Mouse (Mus musculus) hindbrain, embryonic 11.5 days (tissue): ENCODE results near the gene Rfx7. TPM values are rescaled to one million over a fixed set of nuclear protein-coding genes. Genes with fewer than 3 reads are reported as not detected.

Source experiments
- ATAC-seq: fragments of 200-750 bp; cut with Nextera tagmentation; 2 replicates; pipeline ENCODE4 v1.8.0; 2017; ENCODE audit warnings: mild to moderate bottlenecking, moderate TSS enrichment, moderate library complexity; ENCODE audit not compliant: low FRiP score
- DNase-seq: peaks from one replicate; pipeline ENCODE4 v3.0.0-alpha.2; 2015; ENCODE audit warnings: low spot score
- H3K27ac ChIP-seq: fragments of 300-500 bp; sonication (generic); 2 replicates; pipeline ENCODE4 v1.5.1; 2014; ENCODE audit warnings: mild to moderate bottlenecking, low read depth, low read length
- H3K27me3 ChIP-seq: fragments of 300-500 bp; sonication (generic); 2 replicates; pipeline ENCODE4 v1.6.1; 2014; ENCODE audit warnings: mild to moderate bottlenecking, low read length, moderate library complexity, mixed read lengths; ENCODE audit not compliant: control insufficient read depth, insufficient read depth
- H3K36me3 ChIP-seq: fragments of 300-500 bp; sonication (generic); 2 replicates; pipeline ENCODE4 v1.6.1; 2014; ENCODE audit warnings: mild to moderate bottlenecking, low read length, moderate library complexity, mixed read lengths; ENCODE audit not compliant: control insufficient read depth, insufficient read depth
- H3K4me1 ChIP-seq: fragments of 300-500 bp; sonication (generic); replicated peaks from 2 replicates; pipeline ENCODE4 v1.6.1; 2014; ENCODE audit warnings: low read length, mixed read lengths; ENCODE audit not compliant: control insufficient read depth, insufficient read depth
- H3K4me2 ChIP-seq: fragments of 300-500 bp; sonication (generic); replicated peaks from 2 replicates; pipeline ENCODE4 v1.6.1; 2014; ENCODE audit warnings: mild to moderate bottlenecking, low read depth, low read length
- H3K4me3 ChIP-seq: fragments of 300-500 bp; sonication (generic); 2 replicates; pipeline ENCODE4 v1.5.1; 2014; ENCODE audit warnings: low read depth, low read length
- H3K9ac ChIP-seq: fragments of 300-500 bp; sonication (generic); 2 replicates; pipeline ENCODE4 v1.6.1; 2014; ENCODE audit warnings: low read depth, low read length
- H3K9me3 ChIP-seq: fragments of 300-500 bp; sonication (generic); 2 replicates; pipeline ENCODE4 v1.6.1; 2016; ENCODE audit warnings: low read length; ENCODE audit not compliant: control insufficient read depth
- WGBS: fragments of 180-500 bp; shearing (Covaris S2); extraction: QIAGEN DNeasy Blood & Tissue Kit; methylation state at CpG from one replicate; pipeline ENCODE4 v1.1.7; 2014; 5-methylcytosine and 5-hydroxymethylcytosine counted together
- polyA plus RNA-seq: library from polyadenylated mRNA; unstranded; fragments of >200 nt; fragmentation: Nextera tagmentation; extraction: Ambion mirVana; gene quantifications from 2 replicates; pipeline ENCODE4 v1.2.1, GENCODE M21; 2014

The Rfx7 gene
- polyA plus RNA-seq, result 23.1 and 26.4 TPM in 2 replicates

DNA sequence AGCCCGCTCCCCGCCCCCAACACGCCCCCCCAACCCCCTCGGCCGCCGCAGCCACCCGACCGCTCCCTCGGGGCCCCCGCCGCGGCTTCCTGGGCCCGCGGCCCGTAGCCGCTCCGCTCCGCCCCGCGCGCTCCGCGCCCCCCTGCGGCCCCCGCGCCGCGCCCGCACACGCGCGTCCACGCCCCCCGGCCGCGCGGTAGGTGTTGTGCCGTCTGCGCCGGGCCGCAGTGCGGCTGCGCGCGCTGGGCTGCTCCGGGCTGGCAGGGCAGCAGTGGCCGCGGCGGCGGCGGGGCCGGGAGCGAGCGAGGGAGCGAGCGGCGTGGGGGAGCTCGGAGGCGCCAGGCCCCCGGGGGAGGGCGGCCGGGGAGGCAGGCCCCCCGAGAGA is at the start of gene Rfx7:
Gene Rfx7 (plus strand): TSS at position 245 of the 385 bp plus-strand sequence.
- H3K9ac ChIP-seq, result peak within 1 kb of the TSS; percentile 93
- WGBS, result 0% methylated on average over 14 of the region's 63 CpGs

DNA sequence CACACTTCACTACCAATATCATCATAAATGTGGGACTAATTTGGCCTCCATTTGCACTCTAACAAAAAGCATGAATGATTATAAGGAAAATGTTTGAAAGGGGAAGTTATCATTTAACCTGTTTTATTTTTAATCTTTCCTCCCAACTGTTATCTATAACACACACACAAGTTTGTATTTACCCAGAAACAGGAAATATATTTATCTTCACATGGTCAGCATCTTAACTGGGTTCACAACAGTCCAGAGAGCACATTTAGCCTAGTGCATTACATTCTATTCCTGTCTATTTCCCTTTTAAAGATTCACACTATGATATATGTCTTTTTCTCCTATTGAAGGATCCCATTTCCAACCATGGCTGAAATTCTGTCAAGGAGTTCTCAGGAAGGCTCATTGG is 43.5 kb upstream of the Rfx7 start:
- no peaks in the 10 kb centered on the region; the same call in 1 of the 2 replicates for H3K4me1 ChIP-seq
- no peak overlapping the region for H3K4me2 ChIP-seq
- H3K9me3 ChIP-seq, result no peaks in the 10 kb centered on the region
- H3K9ac ChIP-seq, result no peak overlapping the region
- H3K4me3 ChIP-seq, result no peak overlapping the region
- DNase-seq (no peak), ATAC-seq (no peak)
- H3K27me3 ChIP-seq, result no peaks in the 10 kb centered on the region
- H3K36me3 ChIP-seq, result no peaks in the 10 kb centered on the region
- no peak overlapping the region for H3K27ac ChIP-seq

More for the DNA sequence above, at the start of gene Rfx7:
- DNase-seq, result peak; percentile 85
- H3K9me3 ChIP-seq, result no peaks in the 10 kb centered on the region
- H3K27me3 ChIP-seq, result no peaks in the 10 kb centered on the region
- peak within 1 kb of the TSS; percentile 93 for H3K4me3 ChIP-seq
- ATAC-seq, result peak; percentile 91
- H3K4me2 ChIP-seq, result peak within 1 kb of the TSS; percentile 47
- H3K36me3 ChIP-seq, result no peaks in the 10 kb centered on the region
- H3K4me1 ChIP-seq, result no peaks in the 10 kb centered on the region
- peak within 1 kb of the TSS; percentile 100 for H3K27ac ChIP-seq

GRCm38 (mm10) chr9:72489131-72489530 is 42.9 kb upstream of the Rfx7 start:
- Histone ChIP-seq H3K4me1 (no peaks in the 10 kb centered on the region; the same call in 1 of the 2 replicates), H3K9me3 (no peaks in the 10 kb centered on the region), H3K4me2 (no peak overlapping the region), H3K27ac (no peak overlapping the region), H3K4me3 (no peak overlapping the region), H3K27me3 (no peaks in the 10 kb centered on the region), H3K9ac (no peak overlapping the region), H3K36me3 (no peaks in the 10 kb centered on the region)
- DNase-seq, result no peak
- ATAC-seq, result no peak
- 93% methylated on average over 5 of the region's 5 CpGs for WGBS

GRCm38 (mm10) chr9:72491559-72492193 is 40.4 kb upstream of the Rfx7 start:
- Histone ChIP-seq H3K9me3 (no peaks in the 10 kb centered on the region), H3K4me3 (peak overlapping the region; percentile 69), H3K27me3 (no peaks in the 10 kb centered on the region), H3K27ac (peak overlapping the region; percentile 74), H3K4me1 (no peaks in the 10 kb centered on the region; the same call in 1 of the 2 replicates), H3K36me3 (no peaks in the 10 kb centered on the region), H3K9ac (peak overlapping the region; percentile 66), H3K4me2 (peak overlapping the region; percentile 58)
- ATAC-seq (peak; percentile 98), DNase-seq (peak; percentile 95)
- 0% methylated on average over 32 of the region's 32 CpGs for WGBS

DNA sequence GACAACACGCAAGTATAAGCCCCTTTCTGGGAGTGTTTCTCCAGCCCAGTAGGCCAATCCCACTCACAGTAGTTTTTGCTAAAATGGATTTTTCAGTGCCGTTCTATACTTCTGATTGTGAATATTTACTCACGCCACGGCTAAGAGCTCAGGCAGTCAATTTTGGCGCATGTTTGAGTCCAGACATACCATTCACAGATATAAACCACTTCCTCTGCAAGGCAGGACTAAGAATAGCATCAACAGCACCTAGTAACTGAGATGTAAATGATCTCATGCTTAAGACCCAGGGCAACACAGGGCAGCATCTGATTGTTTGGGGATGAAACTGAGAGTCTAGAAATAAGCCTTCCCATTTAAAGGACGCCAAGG is 39.9 kb upstream of the Rfx7 start, which contains the start of gene Tex9:
Gene Tex9 (minus strand): TSS at position 19 of the 372 bp plus-strand sequence.
- Histone ChIP-seq H3K4me1 (no peaks in the 10 kb centered on the region; the same call in 1 of the 2 replicates), H3K36me3 (no peaks in the 10 kb centered on the region), H3K27me3 (no peaks in the 10 kb centered on the region), H3K9me3 (no peaks in the 10 kb centered on the region), H3K4me2 (peak within 1 kb of the TSS; percentile 58), H3K4me3 (peak within 1 kb of the TSS; percentile 69), H3K27ac (peak within 1 kb of the TSS; percentile 74), H3K9ac (peak within 1 kb of the TSS; percentile 66)
- DNase-seq, result no peak
- 18% methylated on average over 6 of the region's 6 CpGs for WGBS
- peak; percentile 58 for ATAC-seq

DNA sequence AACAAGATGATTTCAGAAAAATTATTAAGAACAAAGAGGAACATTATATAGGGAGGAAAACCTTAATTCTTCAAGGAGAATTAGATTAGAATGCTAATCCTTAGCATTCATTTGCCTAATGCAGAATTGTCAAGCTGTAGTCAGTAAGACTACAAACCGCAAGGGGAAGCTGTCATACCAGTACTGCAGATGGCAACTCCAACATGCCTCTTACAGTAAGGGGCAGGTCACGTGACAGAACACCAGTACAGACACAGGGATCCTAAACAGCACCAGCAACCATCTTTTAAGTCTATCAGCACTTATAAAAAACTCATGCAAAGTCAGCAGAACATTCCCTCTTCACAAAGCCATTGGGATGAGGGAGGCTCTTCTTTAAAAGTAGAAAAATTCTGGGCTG is 38.6 kb upstream of the Rfx7 start:
- H3K36me3 ChIP-seq, result no peaks in the 10 kb centered on the region
- no peaks in the 10 kb centered on the region for H3K27me3 ChIP-seq
- no peaks in the 10 kb centered on the region; the same call in 1 of the 2 replicates for H3K4me1 ChIP-seq
- DNase-seq (no peak), ATAC-seq (no peak)
- no peak overlapping the region for H3K4me2 ChIP-seq
- no peak overlapping the region for H3K9ac ChIP-seq
- WGBS, result 91% methylated on average over 2 of the region's 2 CpGs
- no peak overlapping the region for H3K4me3 ChIP-seq
- no peaks in the 10 kb centered on the region for H3K9me3 ChIP-seq
- no peak overlapping the region for H3K27ac ChIP-seq

DNA sequence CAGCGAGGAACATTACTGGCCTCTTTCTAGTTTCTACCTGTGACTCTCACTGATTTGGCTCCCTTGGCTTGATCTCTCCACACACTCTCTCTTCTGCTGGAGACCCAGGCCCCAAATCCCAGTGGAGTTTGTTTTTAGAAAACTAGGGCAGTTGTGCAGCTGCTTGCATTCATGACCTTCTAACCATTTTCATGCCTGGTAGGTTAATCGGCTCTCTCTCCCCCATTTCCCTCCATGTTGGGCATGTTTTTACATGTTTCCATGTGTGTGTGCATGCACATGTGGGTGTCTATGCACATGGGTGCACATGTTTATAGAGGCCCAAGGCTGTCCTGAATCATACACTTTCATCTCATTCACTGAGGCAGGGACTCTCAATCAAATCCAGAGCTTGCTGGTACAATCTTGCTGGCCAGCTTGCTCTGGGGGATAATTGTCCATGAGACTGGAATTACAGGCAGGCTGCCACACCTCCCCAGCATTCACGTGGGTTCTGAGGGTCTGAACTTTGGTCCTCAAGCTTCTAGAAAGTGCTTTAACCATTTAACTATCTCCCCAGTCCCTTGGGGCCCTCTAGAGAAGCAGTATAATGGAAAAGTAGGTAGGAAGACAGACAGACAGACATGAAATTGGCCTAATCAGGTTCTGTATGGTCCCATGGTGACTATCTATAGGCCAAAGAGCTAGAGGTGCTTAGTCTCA is 37.9 kb upstream of the Rfx7 start:
- no peak overlapping the region for H3K4me2 ChIP-seq
- H3K9me3 ChIP-seq, result no peaks in the 10 kb centered on the region
- DNase-seq (no peak), ATAC-seq (no peak)
- H3K4me1 ChIP-seq, result no peaks in the 10 kb centered on the region; the same call in 1 of the 2 replicates
- no peak overlapping the region for H3K4me3 ChIP-seq
- no peak overlapping the region for H3K27ac ChIP-seq
- H3K36me3 ChIP-seq, result no peaks in the 10 kb centered on the region
- H3K9ac ChIP-seq, result no peak overlapping the region
- WGBS, result 86% methylated on average over 3 of the region's 3 CpGs
- H3K27me3 ChIP-seq, result no peaks in the 10 kb centered on the region

GRCm38 (mm10) chr9:72496691-72497090 is 35.3 kb upstream of the Rfx7 start:
- no peak overlapping the region for H3K9ac ChIP-seq
- no peak overlapping the region for H3K27ac ChIP-seq
- no peaks in the 10 kb centered on the region for H3K36me3 ChIP-seq
- ATAC-seq, result no peak
- no peaks in the 10 kb centered on the region; the same call in 1 of the 2 replicates for H3K4me1 ChIP-seq
- no peak overlapping the region for H3K4me3 ChIP-seq
- no peak for DNase-seq
- 77% methylated on average over 2 of the region's 2 CpGs for WGBS
- no peaks in the 10 kb centered on the region for H3K9me3 ChIP-seq
- no peaks in the 10 kb centered on the region for H3K27me3 ChIP-seq
- no peak overlapping the region for H3K4me2 ChIP-seq

DNA sequence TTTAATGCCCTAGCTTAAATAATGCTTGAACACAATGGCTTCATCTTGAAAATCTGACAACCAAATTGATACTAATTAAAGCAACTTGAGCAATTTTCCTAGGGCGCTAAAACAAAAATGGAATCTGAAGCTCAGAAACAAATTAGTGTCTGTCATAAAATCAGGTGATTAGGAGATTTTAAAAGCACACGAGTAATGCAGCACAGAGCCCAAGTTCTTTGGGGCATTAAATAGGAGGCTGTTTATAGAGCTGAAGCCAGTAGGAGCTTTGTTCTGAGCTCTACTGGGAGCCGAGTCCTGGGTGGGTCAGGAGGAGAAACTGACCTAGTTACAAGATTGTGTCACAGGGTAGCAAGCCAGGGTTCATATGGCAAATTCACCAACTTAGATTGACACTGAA is 34.9 kb upstream of the Rfx7 start:
- no peaks in the 10 kb centered on the region for H3K9me3 ChIP-seq
- H3K36me3 ChIP-seq, result no peaks in the 10 kb centered on the region
- DNase-seq, result no peak
- H3K27me3 ChIP-seq, result no peaks in the 10 kb centered on the region
- H3K4me3 ChIP-seq, result no peak overlapping the region
- H3K4me1 ChIP-seq, result no peaks in the 10 kb centered on the region; the same call in 1 of the 2 replicates
- no peak overlapping the region for H3K4me2 ChIP-seq
- no peak for ATAC-seq
- no peak overlapping the region for H3K27ac ChIP-seq
- WGBS, result 84% methylated on average over 3 of the region's 3 CpGs
- no peak overlapping the region for H3K9ac ChIP-seq
